Mouse (Mus musculus) ES-Bruce4 (cell line): ENCODE data around the gene Gpx7. TPM values are rescaled to one million over a fixed set of nuclear protein-coding genes. Genes with fewer than 3 reads are reported as not detected.
A peak's percentile ranks its signal among the peaks of the same experiment; 100 is the strongest.

Source experiments
- H3K27ac ChIP-seq: 2 replicates; pipeline ENCODE4 v1.5.1; 2012; ENCODE audit warnings: low read length, inconsistent platforms; ENCODE audit not compliant: insufficient read depth
- H3K27me3 ChIP-seq: 2 replicates; pipeline ENCODE4 v1.6.1; 2012; ENCODE audit warnings: mild to moderate bottlenecking, low read length, inconsistent platforms; ENCODE audit not compliant: control insufficient read depth, poor library complexity, insufficient read depth, severe bottlenecking
- H3K36me3 ChIP-seq: 2 replicates; pipeline ENCODE4 v1.6.1; 2012; ENCODE audit warnings: inconsistent platforms, mild to moderate bottlenecking, low read length, moderate library complexity; ENCODE audit not compliant: control insufficient read depth, poor library complexity, insufficient read depth, severe bottlenecking
- H3K4me1 ChIP-seq: one replicate; pipeline ENCODE4 v1.8.1; 2011; ENCODE audit warnings: low read length; ENCODE audit not compliant: control insufficient read depth, insufficient read depth
- H3K4me3 ChIP-seq: 2 replicates; pipeline ENCODE4 v1.5.1; 2011; ENCODE audit warnings: low read depth, mild to moderate bottlenecking, low read length
- H3K9ac ChIP-seq: 2 replicates; pipeline ENCODE4 v1.6.1; 2012; ENCODE audit warnings: low read depth, mild to moderate bottlenecking, inconsistent platforms; ENCODE audit not compliant: poor library complexity, severe bottlenecking
- H3K9me3 ChIP-seq: replicated peaks from 2 replicates; pipeline ENCODE4 v1.6.1; 2012; ENCODE audit warnings: mild to moderate bottlenecking, low read length, inconsistent platforms; ENCODE audit not compliant: control insufficient read depth, poor library complexity, insufficient read depth, severe bottlenecking
- CTCF ChIP-seq: IDR thresholded peaks from one replicate; pipeline ENCODE4 v1.8.1; 2011; ENCODE audit warnings: low read depth, low read length
- EP300 ChIP-seq: IDR thresholded peaks from 2 replicates; pipeline ENCODE4 v1.6.1; 2011; ENCODE audit warnings: low read depth, low read length; ENCODE audit not compliant: insufficient read depth
- POLR2A ChIP-seq: IDR thresholded peaks from one replicate; pipeline ENCODE4 v1.8.1; 2011; ENCODE audit warnings: low read length; ENCODE audit not compliant: insufficient read depth
- polyA plus RNA-seq: library from polyadenylated mRNA; stranded (reverse); fragments of >200 nt; gene quantifications from 2 replicates; pipeline ENCODE4 v1.2.4, GENCODE M21; 2011; ENCODE audit warnings: low read depth; ENCODE audit not compliant: missing spikeins, insufficient read depth, insufficient read length

Gpx7 gene
- polyA plus RNA-seq, 1 experiment = 11.5 TPM

DNA sequence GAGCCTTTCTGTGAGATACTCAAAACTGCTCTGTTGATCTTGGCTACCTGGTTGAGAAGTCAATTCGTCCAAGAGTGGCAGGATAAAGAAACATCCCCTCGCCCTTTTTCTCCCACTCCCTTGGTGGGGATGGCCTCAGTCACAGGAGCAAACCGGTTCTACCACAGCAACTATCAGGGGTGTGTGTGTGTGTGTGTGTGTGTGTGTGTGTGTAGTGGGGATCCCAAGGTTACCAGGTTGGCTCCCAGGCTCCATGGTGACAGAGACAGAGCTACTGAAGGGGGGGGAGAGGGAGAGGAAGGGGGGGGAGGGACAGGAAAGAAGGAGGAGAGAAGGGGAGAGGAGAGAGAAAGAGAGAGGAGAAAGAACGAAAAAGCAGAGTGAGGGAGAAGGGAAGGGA lies 19.7 kb downstream of the Gpx7 start:
- Histone ChIP-seq H3K9ac (no peak overlapping the region), H3K9me3 (no peaks in the 10 kb centered on the region), H3K36me3 (no peaks in the 10 kb centered on the region), H3K27ac (peak overlapping the region; percentile 63; the same call in 1 of the 2 replicates), H3K4me3 (no peak overlapping the region), H3K4me1 (peaks cover 8% of the 10 kb centered on the region), H3K27me3 (no peaks in the 10 kb centered on the region)
- TF ChIP-seq EP300 (0 out of 2 replicates have a peak, but pooled peaks have one; percentile 20), POLR2A (no peak)

DNA sequence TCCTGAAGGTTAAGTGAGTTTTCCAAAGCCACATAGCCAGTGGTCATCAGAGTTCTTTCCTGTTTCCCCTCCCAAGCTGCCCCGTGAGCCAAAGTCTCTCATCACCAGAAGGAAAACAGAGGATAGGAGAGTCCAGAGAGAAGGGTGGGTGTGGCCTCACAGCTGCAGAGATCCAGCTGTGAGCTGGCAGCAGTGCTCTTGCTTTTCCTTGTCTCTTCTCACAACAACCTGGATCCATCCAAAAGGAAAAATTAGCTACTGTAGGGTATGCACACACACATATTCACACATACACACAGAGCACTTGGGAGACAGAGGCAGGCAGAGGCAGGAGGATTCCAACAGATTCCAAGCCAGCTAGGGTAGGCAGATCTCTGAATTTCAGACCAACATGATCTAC lies 20.7 kb downstream of the Gpx7 start:
- peaks cover 7% of the 10 kb centered on the region for H3K4me1 ChIP-seq
- H3K9me3 ChIP-seq = no peaks in the 10 kb centered on the region
- no peak overlapping the region for H3K9ac ChIP-seq
- no peaks in the 10 kb centered on the region for H3K36me3 ChIP-seq
- H3K27ac ChIP-seq = peak overlapping the region; percentile 15; the same call in 1 of the 2 replicates
- no peak overlapping the region for H3K4me3 ChIP-seq
- no peaks in the 10 kb centered on the region for H3K27me3 ChIP-seq
- TF ChIP-seq EP300 = 0 out of 2 replicates have a peak, but pooled peaks have one; percentile 41
- TF ChIP-seq CTCF = no peak
- TF ChIP-seq POLR2A = no peak

DNA sequence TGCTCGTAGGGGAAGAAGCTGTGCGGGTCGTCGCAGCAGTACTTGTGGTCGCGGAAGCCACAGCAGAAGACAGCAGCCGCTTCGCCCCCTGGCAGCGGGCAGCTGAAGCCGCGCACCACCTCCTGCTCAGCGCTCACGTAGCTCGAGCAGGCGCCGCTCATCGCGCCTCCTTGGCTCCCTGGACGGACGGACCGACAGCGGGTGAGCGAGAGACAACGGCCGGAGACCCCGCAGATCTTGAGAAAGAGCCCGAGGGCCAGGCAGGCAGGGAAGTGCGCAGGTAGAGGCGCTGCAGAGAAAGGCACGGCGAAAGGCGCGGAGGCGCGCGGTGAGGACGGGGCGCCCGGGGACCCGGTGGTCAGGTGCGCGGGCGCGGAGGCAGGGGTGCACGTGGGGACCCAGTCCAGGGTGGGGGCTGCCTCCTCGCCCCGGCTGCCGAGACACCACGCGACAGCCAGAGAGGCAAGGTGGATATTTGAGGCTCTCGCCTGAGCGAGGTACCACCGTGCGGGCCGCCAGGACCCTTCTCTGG lies 23.5 kb downstream of the Gpx7 start, which contains the start of gene Shisal2a:
TSS of gene Shisal2a (minus strand) at position 167 of the 532 bp plus-strand sequence.
- peak within 1 kb of the TSS; percentile 64 for H3K4me3 ChIP-seq
- H3K9me3 ChIP-seq = no peaks in the 10 kb centered on the region
- H3K27ac ChIP-seq = no peak within 1 kb of the TSS
- H3K27me3 ChIP-seq = no peaks in the 10 kb centered on the region
- H3K4me1 ChIP-seq = peaks cover 13% of the 10 kb centered on the region
- peak within 1 kb of the TSS; percentile 45 for H3K9ac ChIP-seq
- TF ChIP-seq POLR2A (no peak), EP300 (no peak), CTCF (no peak)
- H3K36me3 ChIP-seq = no peaks in the 10 kb centered on the region

DNA sequence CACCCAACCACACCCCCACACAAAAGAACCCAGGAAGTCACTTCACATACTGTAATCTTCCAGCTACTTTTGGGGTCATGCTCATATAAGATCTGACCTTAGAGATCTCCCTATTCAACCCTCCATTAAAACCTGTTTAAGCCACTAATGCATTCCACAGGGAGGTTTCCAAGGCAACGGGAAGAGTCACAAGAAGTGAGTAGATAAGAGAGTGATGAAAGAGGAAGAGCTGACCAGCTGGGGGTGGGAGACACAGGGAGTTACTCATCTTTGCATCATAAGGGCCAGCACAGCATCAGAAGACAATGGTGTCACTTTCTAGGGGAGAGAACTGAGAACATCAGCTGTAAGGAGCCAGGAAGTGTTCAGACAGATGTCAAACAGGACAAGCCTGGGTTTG lies 26.6 kb downstream of the Gpx7 start:
- H3K4me3 ChIP-seq = no peak overlapping the region
- no peak overlapping the region for H3K9ac ChIP-seq
- H3K9me3 ChIP-seq = no peaks in the 10 kb centered on the region
- no peaks in the 10 kb centered on the region for H3K36me3 ChIP-seq
- TF ChIP-seq POLR2A = no peak
- peaks cover 9% of the 10 kb centered on the region for H3K4me1 ChIP-seq
- no peaks in the 10 kb centered on the region for H3K27me3 ChIP-seq
- H3K27ac ChIP-seq = peak overlapping the region; percentile 65; the same call in 1 of the 2 replicates

DNA sequence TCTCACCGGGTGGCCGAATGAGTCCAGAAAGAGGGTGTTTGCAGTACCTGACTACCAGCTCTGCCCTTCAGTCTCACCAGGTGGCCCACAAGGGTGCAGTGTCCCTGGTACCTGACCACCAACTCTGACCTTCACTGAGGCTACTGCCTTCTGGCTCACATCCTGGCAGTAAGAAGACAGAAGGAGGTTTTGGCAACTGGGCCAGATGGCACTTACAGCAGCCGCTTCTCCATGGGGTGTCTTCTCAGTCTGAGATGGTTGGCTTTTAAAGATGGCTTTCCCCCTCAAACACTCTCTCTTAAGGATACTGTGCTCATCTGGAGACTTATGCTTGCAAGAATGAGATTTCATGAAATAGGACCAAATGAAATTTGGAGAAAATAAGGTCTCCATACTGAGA lies 27.3 kb downstream of the Gpx7 start:
- H3K27ac ChIP-seq = peak overlapping the region; percentile 4; the same call in 1 of the 2 replicates

DNA sequence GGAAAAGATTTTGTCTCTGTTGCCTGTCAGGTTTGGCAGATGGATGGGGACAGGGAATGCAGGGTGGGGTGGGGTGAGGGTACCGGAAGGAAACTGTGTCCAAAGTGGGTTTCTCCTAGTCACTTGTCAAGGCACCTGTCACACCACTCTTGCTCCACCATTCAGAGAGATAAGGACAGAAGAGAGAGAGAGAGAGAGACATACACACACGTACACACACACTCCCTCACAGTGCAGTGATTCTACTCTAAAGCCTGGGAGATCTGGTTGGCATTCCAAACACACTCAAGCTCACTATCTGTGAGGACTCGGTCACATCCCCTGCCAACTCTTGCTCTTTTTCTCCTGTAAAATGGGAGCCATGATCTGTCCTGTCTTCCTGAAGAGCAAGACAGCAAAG lies 34.6 kb downstream of the Gpx7 start:
- H3K27me3 ChIP-seq = no peaks in the 10 kb centered on the region
- no peak overlapping the region for H3K27ac ChIP-seq

More for the DNA sequence above, 27.3 kb downstream of the Gpx7 start:
- TF ChIP-seq POLR2A (no peak), CTCF (no peak), EP300 (no peak)
- Histone ChIP-seq H3K9me3 (no peaks in the 10 kb centered on the region), H3K4me1 (peaks cover 9% of the 10 kb centered on the region), H3K36me3 (no peaks in the 10 kb centered on the region), H3K9ac (no peak overlapping the region), H3K4me3 (no peak overlapping the region), H3K27me3 (no peaks in the 10 kb centered on the region)

More for the DNA sequence above, 34.6 kb downstream of the Gpx7 start:
- Histone ChIP-seq H3K9ac (no peak overlapping the region), H3K36me3 (no peaks in the 10 kb centered on the region), H3K4me1 (peaks cover 2% of the 10 kb centered on the region), H3K9me3 (no peaks in the 10 kb centered on the region), H3K4me3 (no peak overlapping the region)
- TF ChIP-seq EP300 (no peak), CTCF (no peak), POLR2A (no peak)
